Mouse (Mus musculus) lung, adult 2 months (tissue): ENCODE results near the gene Fam207a.

Experiments used
- CTCF ChIP-seq: fragments of 200-500 bp; IDR thresholded peaks from 2 replicates; pipeline ENCODE4 v1.5.1; 2011; ENCODE audit warnings: mild to moderate bottlenecking, low read length, control low read depth; ENCODE audit not compliant: insufficient read depth
- POLR2A ChIP-seq: fragments of 200-500 bp; IDR thresholded peaks from 2 replicates; pipeline ENCODE4 v1.6.1; 2011; ENCODE audit warnings: low read depth, mild to moderate bottlenecking, control low read depth, low read length, borderline replicate concordance; ENCODE audit errors: extremely low read depth

DNA sequence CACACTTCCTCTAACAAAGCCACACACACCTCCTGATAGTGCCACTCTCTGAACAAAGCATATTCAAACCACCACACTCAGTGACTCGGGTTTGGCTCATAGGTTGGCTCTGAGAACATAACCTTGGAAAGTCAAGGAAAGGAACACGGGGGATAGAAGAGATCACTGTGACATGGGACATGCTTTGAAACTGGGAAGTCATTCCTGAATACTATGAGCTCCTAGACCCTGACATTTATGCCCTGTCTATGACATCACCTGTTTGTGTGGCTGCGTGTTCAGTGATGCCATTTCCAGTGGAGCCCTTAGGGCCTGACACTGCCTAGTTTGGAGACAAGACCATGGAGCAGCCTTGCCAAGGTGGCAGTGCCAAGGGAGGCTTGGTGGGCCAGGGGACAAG lies 57.9 kb downstream of the Fam207a start:
- no peak for TF ChIP-seq POLR2A
- TF ChIP-seq CTCF, result no peak
